Mouse (Mus musculus) ovary, postnatal 14 days (tissue): Measurements from ENCODE around the gene Abl1.

Experiments used
- DNase-seq: peaks from one replicate; pipeline ENCODE4 v3.0.0; 2022; ENCODE audit warnings: low spot score

Gene Abl1

GRCm38 (mm10) chr2:31689045-31689444 lies 869 bp downstream of the Abl1 start:
- no peak for DNase-seq

GRCm38 (mm10) chr2:31690063-31690462 lies 1.9 kb downstream of the Abl1 start:
- no peak for DNase-seq

GRCm38 (mm10) chr2:31698209-31698608 lies 10.0 kb downstream of the Abl1 start:
- no peak for DNase-seq

- no peak for DNase-seq
These were observed 12.6 kb downstream of the Abl1 start for GRCm38 (mm10) chr2:31700545-31701446.

- DNase-seq: no peak
These were observed 15.1 kb downstream of the Abl1 start for GRCm38 (mm10) chr2:31703226-31703625.

- DNase-seq: no peak
These were observed 17.7 kb downstream of the Abl1 start for GRCm38 (mm10) chr2:31705914-31706313.

GRCm38 (mm10) chr2:31706531-31706930 lies 18.4 kb downstream of the Abl1 start:
- DNase-seq: no peak

- DNase-seq: no peak
These were observed 24.5 kb downstream of the Abl1 start for GRCm38 (mm10) chr2:31712716-31713115.

- DNase-seq: no peak
These were observed 25.6 kb downstream of the Abl1 start for GRCm38 (mm10) chr2:31713813-31714212.

- DNase-seq: no peak
These were observed 26.6 kb downstream of the Abl1 start for GRCm38 (mm10) chr2:31714780-31715179.

- DNase-seq: no peak
These were observed 27.8 kb downstream of the Abl1 start for GRCm38 (mm10) chr2:31715985-31716384.

GRCm38 (mm10) chr2:31719202-31719880 lies 31.2 kb downstream of the Abl1 start:
- DNase-seq: no peak

GRCm38 (mm10) chr2:31719944-31720343 lies 31.8 kb downstream of the Abl1 start:
- no peak for DNase-seq

GRCm38 (mm10) chr2:31720783-31721182 lies 32.6 kb downstream of the Abl1 start:
- DNase-seq: no peak

GRCm38 (mm10) chr2:31724730-31725490 lies 36.7 kb downstream of the Abl1 start:
- DNase-seq: no peak

GRCm38 (mm10) chr2:31727576-31728277 lies 39.6 kb downstream of the Abl1 start:
- DNase-seq: no peak

- DNase-seq: no peak
These were observed 42.5 kb downstream of the Abl1 start for GRCm38 (mm10) chr2:31730640-31731039.

- DNase-seq: no peak
These were observed 44.3 kb downstream of the Abl1 start for GRCm38 (mm10) chr2:31732497-31732896.

- DNase-seq: no peak
These were observed 45.4 kb downstream of the Abl1 start for GRCm38 (mm10) chr2:31733558-31733957.

- DNase-seq: no peak
These were observed 50.9 kb downstream of the Abl1 start for GRCm38 (mm10) chr2:31739041-31739440.

- DNase-seq: no peak
These were observed 53.6 kb downstream of the Abl1 start for GRCm38 (mm10) chr2:31741728-31742127.

- DNase-seq: no peak
These were observed 54.0 kb downstream of the Abl1 start for GRCm38 (mm10) chr2:31742134-31742533.
